Mouse (Mus musculus): ENCODE results near the gene Mgll.

Mgll gene

DNA sequence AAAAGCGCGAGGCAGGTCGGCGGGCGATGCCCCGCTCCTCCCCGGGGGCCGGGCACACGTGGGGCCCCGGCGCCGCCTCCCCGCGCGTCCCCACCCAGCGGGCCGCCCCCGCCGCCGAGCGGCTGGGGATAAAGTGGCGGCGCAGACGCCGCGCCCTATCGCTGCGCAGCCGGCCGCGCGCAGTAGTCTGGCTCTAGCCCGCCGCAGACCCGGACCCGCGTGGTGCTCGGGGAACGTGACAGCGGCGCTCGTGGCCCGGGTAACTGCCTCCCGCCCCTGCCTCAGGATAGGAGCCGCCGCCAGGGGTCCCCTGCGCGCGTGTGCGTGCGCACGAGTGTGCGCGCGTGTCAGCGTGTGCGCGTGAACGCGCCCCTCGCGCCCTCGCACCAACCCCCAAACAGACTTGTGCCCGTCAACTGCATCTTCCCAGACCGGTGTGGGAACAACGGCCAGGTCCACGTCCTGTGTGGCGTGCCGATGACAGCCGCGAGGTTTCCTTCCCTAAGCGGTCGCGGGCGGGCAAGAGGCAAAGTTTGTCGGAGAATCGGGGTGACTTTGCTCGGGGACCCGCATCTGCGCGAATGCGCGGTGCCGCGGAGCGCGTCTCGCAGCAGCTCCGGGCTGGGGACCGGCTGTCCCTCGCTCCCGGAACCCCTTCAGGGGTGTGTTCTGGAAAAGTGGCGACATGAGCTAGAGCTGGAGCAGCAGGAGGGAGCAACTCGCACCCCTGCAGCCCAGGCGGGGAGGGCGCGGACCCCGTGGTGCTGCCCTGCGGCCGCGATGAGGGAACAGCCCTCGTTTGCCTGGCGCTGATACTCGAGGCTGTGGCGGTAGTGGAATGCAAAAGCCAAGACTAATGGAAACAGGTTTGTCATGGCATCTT lies at the start of gene Mgll:
Mgll (plus strand) TSS at position 100 of the 883 bp plus-strand sequence.
- peak; percentile 64 for DNase-seq (ENCODE audit: low read depth, low spot score)
- Histone ChIP-seq H3K36me3 (ENCODE audit: control insufficient read depth, insufficient read depth, low read length, poor library complexity, severe bottlenecking) (no peaks in the 10 kb centered on the region), H3K27me3 (ENCODE audit: control insufficient read depth, insufficient read depth, low read length, poor library complexity, severe bottlenecking) (no peaks in the 10 kb centered on the region)

DNA sequence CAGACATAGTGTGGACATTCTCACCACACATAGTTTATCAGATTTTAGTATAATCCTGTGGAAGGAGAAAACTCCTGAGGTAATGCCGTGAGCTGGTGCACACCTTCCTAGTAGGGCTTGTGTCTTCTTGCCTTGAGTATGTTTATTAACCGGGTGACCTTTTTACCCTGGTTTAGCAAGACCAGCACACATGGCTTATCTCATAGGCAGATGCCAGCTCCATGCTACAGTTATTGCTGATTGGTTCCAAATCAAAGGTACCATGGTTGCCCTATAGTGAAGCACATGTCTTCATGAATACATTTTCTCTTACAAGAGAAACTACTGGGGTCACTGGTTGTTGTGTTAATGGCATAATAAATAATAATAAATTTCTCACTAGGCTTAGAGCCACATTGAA lies 48.4 kb upstream of the Mgll start:
- no peaks in the 10 kb centered on the region for H3K36me3 ChIP-seq (ENCODE audit: control insufficient read depth, insufficient read depth, low read length, poor library complexity, severe bottlenecking)
- H3K27me3 ChIP-seq (ENCODE audit: control insufficient read depth, insufficient read depth, low read length, poor library complexity, severe bottlenecking): no peaks in the 10 kb centered on the region
- no peak for DNase-seq (ENCODE audit: low read depth, low spot score)

DNA sequence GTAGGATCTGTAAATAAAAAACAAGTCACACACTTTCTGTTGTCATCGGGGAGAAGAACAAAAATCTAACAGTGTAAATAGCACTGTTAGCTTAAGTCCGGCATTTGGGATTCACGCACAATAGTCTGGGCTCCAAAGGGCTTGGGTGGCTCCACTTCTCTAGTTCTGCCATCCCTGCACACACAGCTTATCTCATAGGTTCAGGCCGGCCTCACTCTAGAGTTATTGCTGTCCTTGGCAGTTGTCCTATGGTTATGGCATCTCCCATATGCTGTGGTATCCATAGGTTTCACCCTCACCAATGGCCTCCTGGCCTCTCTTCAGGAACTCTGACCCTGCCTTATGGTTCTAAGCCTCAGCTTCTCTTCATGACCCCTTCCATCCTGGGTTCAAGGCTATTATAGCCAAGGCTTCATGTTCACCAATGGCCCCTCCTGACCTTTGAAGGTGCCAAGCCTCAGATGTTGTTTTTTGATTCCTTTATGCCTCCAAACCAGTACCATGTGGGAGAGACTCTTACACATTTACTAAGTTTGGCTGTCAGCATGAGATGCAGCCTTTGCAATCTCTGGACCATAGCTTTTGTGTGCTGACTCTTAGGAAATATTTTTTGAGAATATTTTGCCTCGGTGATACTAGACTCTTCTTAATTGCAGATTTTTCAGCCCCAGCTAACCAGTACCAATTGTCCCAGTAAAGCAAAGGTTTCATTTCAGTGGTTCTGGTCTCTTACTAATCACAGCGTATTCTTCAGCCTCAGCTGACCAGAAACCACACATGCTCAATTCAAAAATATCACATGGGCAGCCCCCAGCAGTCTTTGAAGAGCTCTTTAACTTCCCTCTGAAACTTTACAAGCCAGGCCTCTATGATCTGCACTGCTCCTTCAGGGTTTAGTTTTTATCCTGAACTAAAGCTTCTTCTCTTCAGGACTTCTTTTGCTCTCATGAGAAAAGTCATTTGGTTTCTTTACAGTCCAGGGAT lies 47.2 kb upstream of the Mgll start:
- Histone ChIP-seq H3K36me3 (ENCODE audit: control insufficient read depth, insufficient read depth, low read length, poor library complexity, severe bottlenecking) (no peaks in the 10 kb centered on the region), H3K27me3 (ENCODE audit: control insufficient read depth, insufficient read depth, low read length, poor library complexity, severe bottlenecking) (no peaks in the 10 kb centered on the region)
- peak; percentile 10 for DNase-seq (ENCODE audit: low read depth, low spot score)

DNA sequence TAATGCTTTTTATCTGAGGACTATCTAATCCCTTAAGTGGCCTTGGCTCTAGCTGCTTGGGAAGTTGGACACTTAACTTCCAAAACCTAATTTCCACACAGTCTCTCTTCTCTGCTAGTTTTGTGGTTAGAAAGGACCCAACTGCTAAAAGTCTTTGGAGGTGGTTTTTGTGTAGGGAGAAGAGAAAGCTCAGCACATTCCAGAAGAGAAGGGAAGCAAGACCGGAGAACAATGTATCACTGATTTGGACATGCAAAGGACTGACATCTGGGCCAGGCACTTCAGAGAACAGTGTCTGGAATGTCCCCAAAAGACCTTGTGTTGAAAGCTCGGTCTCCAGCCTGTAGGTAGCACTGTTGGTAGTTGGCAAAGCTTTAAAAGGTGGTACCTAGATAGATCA lies 46.5 kb upstream of the Mgll start:
- H3K36me3 ChIP-seq (ENCODE audit: control insufficient read depth, insufficient read depth, low read length, poor library complexity, severe bottlenecking): no peaks in the 10 kb centered on the region
- no peaks in the 10 kb centered on the region for H3K27me3 ChIP-seq (ENCODE audit: control insufficient read depth, insufficient read depth, low read length, poor library complexity, severe bottlenecking)
- no peak for DNase-seq (ENCODE audit: low read depth, low spot score)

DNA sequence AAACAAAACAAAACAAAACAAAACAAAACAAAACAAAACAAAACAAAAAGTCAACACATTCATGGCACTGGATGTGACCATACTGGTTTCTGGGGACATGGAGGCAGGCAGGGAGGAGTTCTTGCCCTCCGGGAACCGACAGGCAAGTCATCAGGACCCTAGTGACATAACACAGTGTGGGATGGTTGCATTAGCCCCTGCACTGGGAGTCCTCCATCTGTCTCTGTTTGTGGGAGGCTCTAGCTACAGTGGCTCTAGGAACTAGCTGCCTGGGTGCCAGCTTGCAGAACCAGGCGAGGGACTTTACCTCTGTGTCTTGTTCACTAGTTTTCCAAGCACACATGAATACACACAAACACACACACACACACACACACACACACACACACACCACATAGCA lies 43.2 kb upstream of the Mgll start:
- H3K36me3 ChIP-seq (ENCODE audit: control insufficient read depth, insufficient read depth, low read length, poor library complexity, severe bottlenecking): no peaks in the 10 kb centered on the region
- no peaks in the 10 kb centered on the region for H3K27me3 ChIP-seq (ENCODE audit: control insufficient read depth, insufficient read depth, low read length, poor library complexity, severe bottlenecking)
- DNase-seq (ENCODE audit: low read depth, low spot score): no peak

DNA sequence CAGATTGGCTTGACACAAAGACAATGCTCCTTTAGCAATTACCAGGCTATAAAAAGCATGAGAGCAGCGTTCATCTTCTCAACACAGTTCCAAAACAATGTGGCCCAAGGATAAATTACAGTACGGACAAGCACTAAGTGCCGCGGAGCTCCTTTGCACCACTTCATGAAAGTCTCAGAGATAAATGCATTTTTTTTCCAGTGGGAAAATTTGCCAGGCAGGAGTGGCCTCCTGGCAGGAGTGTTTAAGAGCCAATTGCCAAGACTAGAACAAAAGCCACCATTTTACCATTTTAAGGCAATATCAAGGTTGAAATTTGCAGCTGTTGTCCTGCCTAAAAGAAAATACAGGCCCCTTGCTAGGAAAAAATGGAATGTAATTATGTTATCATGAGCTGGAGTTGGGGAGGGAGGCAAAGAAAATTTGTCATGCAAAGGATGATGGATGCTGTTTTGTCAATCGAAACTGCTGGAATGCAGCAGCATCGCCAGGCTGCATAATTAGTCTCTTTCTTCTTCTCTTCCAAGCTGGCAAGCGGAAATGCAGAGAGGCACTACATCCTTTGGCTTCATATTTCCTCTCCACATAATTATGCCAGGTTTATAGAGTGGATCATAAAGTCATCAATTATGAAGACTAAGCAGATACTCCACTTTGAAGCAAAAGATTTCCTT lies 40.7 kb upstream of the Mgll start:
- Histone ChIP-seq H3K36me3 (ENCODE audit: control insufficient read depth, insufficient read depth, low read length, poor library complexity, severe bottlenecking) (no peaks in the 10 kb centered on the region), H3K27me3 (ENCODE audit: control insufficient read depth, insufficient read depth, low read length, poor library complexity, severe bottlenecking) (no peaks in the 10 kb centered on the region)
- no peak for DNase-seq (ENCODE audit: low read depth, low spot score)

DNA sequence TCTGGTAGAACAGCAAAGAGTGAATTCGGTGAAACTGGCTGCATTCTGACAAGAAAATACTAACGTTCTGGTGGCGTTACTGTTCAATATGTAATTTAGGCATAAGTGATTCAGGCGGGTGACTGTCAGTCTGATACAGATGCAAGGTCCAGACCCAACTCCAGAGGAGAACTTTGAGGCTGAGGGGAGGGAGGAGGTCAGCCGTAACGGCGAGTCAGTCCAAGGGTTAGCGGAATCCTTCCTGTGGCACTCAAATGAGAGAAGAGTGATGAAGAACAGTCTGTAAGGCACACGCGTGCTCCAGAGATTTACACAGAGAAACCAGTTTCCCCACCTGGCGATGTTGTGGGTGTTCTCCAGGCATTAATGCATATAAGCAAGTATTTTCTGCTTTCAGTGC lies 36.0 kb upstream of the Mgll start:
- no peaks in the 10 kb centered on the region for H3K36me3 ChIP-seq (ENCODE audit: control insufficient read depth, insufficient read depth, low read length, poor library complexity, severe bottlenecking)
- no peak for DNase-seq (ENCODE audit: low read depth, low spot score)
- no peaks in the 10 kb centered on the region for H3K27me3 ChIP-seq (ENCODE audit: control insufficient read depth, insufficient read depth, low read length, poor library complexity, severe bottlenecking)

DNA sequence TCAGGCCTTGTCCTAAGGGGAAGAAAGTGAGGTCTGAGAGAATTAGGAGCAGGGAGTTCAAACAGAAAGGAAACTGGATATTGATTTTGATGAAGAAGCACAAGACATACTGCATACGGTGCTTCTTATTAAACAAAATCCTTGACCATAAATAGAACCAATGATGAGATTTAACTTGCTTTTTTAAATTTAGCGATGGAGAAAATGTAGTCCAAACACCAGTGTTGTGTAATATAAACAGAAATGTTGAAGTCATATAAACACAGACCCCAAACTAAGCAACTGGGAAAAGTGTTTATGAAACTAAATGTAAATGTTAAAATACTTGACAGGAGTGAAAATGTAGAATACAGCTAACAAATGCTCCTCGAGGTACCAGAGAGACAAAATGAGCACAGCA lies 35.5 kb upstream of the Mgll start:
- Histone ChIP-seq H3K36me3 (ENCODE audit: control insufficient read depth, insufficient read depth, low read length, poor library complexity, severe bottlenecking) (no peaks in the 10 kb centered on the region), H3K27me3 (ENCODE audit: control insufficient read depth, insufficient read depth, low read length, poor library complexity, severe bottlenecking) (no peaks in the 10 kb centered on the region)
- no peak for DNase-seq (ENCODE audit: low read depth, low spot score)

DNA sequence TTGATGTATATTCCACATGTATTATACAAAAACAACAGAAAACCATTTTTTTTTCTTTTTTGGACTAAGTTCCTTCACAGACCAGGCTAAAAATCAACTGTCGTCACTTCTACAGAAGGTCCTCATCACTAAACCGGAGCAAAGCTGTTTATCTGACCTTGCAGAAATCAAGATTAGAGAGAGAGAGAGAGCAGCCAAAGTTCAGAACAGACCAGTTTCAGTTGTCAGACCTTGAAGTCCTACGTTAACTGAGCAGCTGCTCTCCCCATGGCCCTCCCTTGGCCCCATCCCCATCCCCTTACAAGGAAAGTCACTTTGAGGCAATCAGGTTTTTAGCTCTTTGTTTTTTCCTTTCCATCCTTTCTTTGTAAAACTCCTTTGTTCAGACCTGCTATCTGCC lies 34.0 kb upstream of the Mgll start:
- no peak for DNase-seq (ENCODE audit: low read depth, low spot score)
- H3K27me3 ChIP-seq (ENCODE audit: control insufficient read depth, insufficient read depth, low read length, poor library complexity, severe bottlenecking): no peaks in the 10 kb centered on the region
- no peaks in the 10 kb centered on the region for H3K36me3 ChIP-seq (ENCODE audit: control insufficient read depth, insufficient read depth, low read length, poor library complexity, severe bottlenecking)

DNA sequence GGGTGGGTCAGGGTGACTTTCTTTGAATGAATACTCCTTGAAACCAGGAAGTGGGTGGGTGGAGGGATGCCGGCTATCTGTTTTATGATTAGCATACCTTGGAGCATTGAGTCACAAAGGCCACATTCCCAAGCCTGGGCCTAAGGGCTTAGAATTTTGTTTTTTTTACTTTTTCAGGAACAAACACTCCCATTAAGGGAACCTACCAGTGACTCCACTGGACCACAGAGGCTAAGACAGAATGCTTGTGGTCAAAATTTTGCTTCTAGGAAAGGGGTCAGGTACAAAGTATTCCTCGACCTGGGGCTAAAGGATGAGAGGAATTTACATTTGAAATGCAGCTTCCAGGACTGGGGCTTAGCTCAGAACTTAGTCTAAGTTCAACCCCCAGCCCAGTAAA lies 32.9 kb upstream of the Mgll start:
- no peaks in the 10 kb centered on the region for H3K27me3 ChIP-seq (ENCODE audit: control insufficient read depth, insufficient read depth, low read length, poor library complexity, severe bottlenecking)
- no peaks in the 10 kb centered on the region for H3K36me3 ChIP-seq (ENCODE audit: control insufficient read depth, insufficient read depth, low read length, poor library complexity, severe bottlenecking)
- DNase-seq (ENCODE audit: low read depth, low spot score): no peak

DNA sequence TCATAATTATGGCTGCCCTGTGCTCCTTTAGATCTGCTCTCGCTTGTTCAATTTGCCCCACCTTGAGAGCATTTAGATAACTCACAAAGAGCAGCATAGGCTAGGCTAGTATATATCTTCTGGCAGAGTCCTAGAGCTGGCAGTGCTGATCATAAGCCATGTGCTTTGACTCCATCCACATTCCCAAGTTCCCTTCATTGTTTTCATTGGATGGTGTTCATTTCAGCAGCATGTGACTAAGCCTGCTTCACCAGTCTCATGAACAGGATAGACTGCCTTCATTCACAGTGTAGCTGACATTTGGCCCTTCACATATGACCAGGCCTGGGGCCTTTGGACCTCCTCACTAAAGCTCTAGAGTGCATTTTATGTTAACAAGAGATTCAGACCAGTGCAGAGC lies 21.3 kb upstream of the Mgll start:
- H3K27me3 ChIP-seq (ENCODE audit: control insufficient read depth, insufficient read depth, low read length, poor library complexity, severe bottlenecking): no peaks in the 10 kb centered on the region
- H3K36me3 ChIP-seq (ENCODE audit: control insufficient read depth, insufficient read depth, low read length, poor library complexity, severe bottlenecking): no peaks in the 10 kb centered on the region
- no peak for DNase-seq (ENCODE audit: low read depth, low spot score)

DNA sequence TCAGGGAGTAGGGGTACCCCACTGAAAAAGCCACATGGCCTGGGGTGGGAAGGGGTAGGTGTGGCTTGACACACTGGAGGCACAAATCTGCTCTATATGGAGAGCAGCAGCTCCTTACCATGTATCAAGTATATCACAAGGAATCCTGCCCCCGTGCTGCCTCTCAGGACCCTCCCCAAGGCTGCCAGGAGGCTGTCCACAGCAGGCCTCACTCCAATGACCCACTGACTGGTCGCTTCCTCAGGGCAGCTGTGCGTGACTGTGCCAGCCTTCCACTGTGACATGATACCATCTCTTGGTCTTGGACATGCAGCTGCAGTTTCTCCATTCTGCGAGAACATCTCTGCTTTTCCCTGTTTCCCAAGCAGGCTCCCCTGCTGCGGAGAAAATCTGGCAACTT lies 20.5 kb upstream of the Mgll start:
- no peaks in the 10 kb centered on the region for H3K36me3 ChIP-seq (ENCODE audit: control insufficient read depth, insufficient read depth, low read length, poor library complexity, severe bottlenecking)
- no peak for DNase-seq (ENCODE audit: low read depth, low spot score)
- no peaks in the 10 kb centered on the region for H3K27me3 ChIP-seq (ENCODE audit: control insufficient read depth, insufficient read depth, low read length, poor library complexity, severe bottlenecking)

DNA sequence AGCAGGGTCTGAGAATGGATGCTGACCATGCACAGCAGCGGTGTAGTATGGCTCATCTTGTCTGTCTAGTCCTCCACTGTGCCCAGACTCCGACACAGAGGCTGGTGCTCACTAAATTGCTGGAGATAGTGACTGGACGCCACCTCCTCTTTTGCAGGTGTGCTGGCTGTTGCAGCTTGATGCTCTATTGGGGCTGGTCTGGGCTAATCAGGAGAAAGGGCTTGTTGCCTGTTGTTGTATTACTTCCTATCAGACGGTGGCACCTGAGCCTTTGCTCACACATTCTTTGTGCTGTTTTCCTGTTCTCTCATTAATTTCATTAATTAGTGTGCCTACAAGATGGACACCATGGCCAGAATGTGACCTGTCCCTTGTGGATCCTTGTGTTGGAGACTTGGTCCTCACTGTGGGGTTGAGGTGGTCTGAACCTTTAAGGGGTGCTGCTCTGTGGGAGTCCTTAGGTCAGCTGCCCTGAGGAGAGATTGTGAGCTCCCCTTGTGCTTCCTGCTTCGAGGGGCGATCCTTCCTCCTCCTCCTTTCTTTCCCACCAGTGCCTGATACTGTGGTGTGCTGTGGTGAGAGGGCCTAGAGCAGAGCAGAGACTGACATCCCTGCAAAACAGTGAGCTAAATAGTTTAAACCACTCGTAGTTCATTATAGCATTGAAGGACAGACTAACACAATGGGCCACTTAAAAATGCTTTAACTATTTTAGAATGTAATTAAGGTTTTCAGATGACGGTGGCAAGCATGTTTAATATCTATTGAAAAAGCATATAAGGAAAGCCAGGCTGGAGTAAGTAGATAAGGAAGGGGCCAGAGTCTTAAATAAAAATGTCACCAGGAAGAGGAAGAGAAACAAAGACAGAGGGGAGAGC lies 15.6 kb upstream of the Mgll start:
- no peak for DNase-seq (ENCODE audit: low read depth, low spot score)
- H3K27me3 ChIP-seq (ENCODE audit: control insufficient read depth, insufficient read depth, low read length, poor library complexity, severe bottlenecking): no peaks in the 10 kb centered on the region

DNA sequence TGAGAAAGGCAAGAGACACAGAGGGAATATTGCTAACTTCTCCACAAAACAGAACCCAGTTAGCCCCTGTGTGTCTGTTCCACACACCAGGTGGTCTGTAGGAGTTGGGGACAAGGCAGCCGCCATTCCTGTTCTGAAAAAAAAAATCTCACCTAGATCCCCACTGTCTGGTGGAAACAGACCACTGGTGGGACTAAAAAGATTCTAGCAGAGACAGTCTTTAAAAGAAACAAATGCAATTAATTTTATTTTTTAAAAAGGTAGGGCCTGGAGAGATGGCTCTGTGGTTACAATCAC lies 15.0 kb upstream of the Mgll start:
- no peaks in the 10 kb centered on the region for H3K36me3 ChIP-seq (ENCODE audit: control insufficient read depth, insufficient read depth, low read length, poor library complexity, severe bottlenecking)
- no peaks in the 10 kb centered on the region for H3K27me3 ChIP-seq (ENCODE audit: control insufficient read depth, insufficient read depth, low read length, poor library complexity, severe bottlenecking)
- DNase-seq (ENCODE audit: low read depth, low spot score): no peak

More for the DNA sequence above, 15.6 kb upstream of the Mgll start:
- H3K36me3 ChIP-seq (ENCODE audit: control insufficient read depth, insufficient read depth, low read length, poor library complexity, severe bottlenecking): no peaks in the 10 kb centered on the region

All from splenic B cell, adult 2 months (primary cell).